Mouse (Mus musculus): ENCODE results near the gene Rrm2.

DNA sequence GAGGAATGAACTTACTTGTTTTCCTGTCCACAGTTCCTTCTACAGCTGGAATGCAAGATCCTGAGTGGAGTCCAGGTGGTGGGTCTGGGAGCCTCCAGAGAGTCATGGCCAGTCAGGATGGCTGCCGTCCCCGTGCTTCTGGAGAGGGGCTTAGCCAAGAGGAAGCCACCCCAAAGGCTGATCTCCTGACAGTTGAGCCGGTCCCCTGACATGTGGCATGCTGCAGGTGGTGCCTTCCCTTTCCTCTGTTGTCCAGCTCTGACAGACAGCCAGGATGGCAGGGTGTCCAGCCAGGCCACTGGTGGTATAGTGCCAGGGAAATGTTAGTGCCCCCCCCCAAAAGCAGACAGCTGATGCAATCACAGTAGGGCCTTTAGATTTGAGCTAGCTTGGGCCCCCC lies 9.5 kb upstream of the Rrm2 start:
- no peak for TF ChIP-seq CTCF (IDR thresholded peaks at IDR 0.05; ENCODE audit: control insufficient read depth, insufficient read depth, insufficient replicate concordance, low read depth, low read length)
- no peak for TF ChIP-seq POLR2A (IDR thresholded peaks at IDR 0.05; ENCODE audit: control insufficient read depth, low read depth, low read length)

Measured in testis, adult 2 months (tissue).